Mouse (Mus musculus) heart, adult 2 months (tissue): Measurements from ENCODE around the gene Slc35a3.

Source experiments
- CTCF ChIP-seq: fragments of 200-600 bp; IDR thresholded peaks from 2 replicates; pipeline ENCODE4 v1.8.1; 2022; ENCODE audit warnings: antibody characterized with exemption, mild to moderate bottlenecking, moderate library complexity
- POLR2A ChIP-seq: fragments of 200-500 bp; IDR thresholded peaks from 2 replicates; pipeline ENCODE4 v1.6.1; 2011; ENCODE audit warnings: mild to moderate bottlenecking, low read depth, low read length, control low read depth; ENCODE audit not compliant: insufficient read depth

DNA sequence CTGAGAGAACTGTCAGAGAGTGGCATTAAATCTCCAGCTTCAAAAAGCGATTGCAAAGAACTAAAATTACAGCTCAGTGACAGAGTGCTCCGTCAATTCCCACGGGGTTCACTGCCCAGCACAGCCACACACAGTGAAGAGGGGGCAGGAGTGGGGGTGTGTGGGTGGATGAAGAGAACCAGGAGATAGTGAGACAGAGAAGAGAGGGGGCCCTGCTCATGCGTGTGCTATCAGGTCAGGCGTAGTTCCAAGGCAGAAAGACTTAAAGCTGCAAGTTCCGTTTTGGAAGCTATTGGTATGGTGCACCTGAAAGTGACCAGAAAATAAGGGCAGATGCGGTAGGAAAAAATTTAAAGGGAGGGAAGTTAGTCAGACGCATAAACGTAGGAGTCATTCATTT lies 1.7 kb downstream of the Slc35a3 start:
- TF ChIP-seq CTCF, result no peak
- TF ChIP-seq POLR2A, result no peak
